Mouse (Mus musculus) neural tube, embryonic 12.5 days (tissue): ENCODE results near the gene Spen. TPM values are rescaled to one million over a fixed set of nuclear protein-coding genes. Genes with fewer than 3 reads are reported as not detected.

Experiments
- ATAC-seq: fragments of 200-750 bp; cut with Nextera tagmentation; 2 replicates; pipeline ENCODE4 v1.8.0; 2017; ENCODE audit warnings: low read depth, mild to moderate bottlenecking, moderate TSS enrichment, moderate library complexity; ENCODE audit not compliant: low FRiP score
- H3K27ac ChIP-seq: fragments of 300-500 bp; sonication (generic); 2 replicates; pipeline ENCODE4 v1.5.1; 2016
- H3K27me3 ChIP-seq: fragments of 300-500 bp; sonication (generic); replicated peaks from 2 replicates; pipeline ENCODE4 v1.6.1; 2016; ENCODE audit warnings: mild to moderate bottlenecking
- H3K36me3 ChIP-seq: fragments of 300-500 bp; sonication (generic); 2 replicates; pipeline ENCODE4 v1.6.1; 2016; ENCODE audit warnings: mild to moderate bottlenecking
- H3K4me1 ChIP-seq: fragments of 300-500 bp; sonication (generic); 2 replicates; pipeline ENCODE4 v1.6.1; 2016
- H3K4me2 ChIP-seq: fragments of 300-500 bp; sonication (generic); replicated peaks from 2 replicates; pipeline ENCODE4 v1.6.1; 2016; ENCODE audit warnings: mild to moderate bottlenecking
- H3K4me3 ChIP-seq: fragments of 300-500 bp; sonication (generic); 2 replicates; pipeline ENCODE4 v1.5.1; 2016
- H3K9ac ChIP-seq: fragments of 300-500 bp; sonication (generic); 2 replicates; pipeline ENCODE4 v1.6.1; 2016; ENCODE audit warnings: mild to moderate bottlenecking
- H3K9me3 ChIP-seq: fragments of 300-500 bp; sonication (generic); 2 replicates; pipeline ENCODE4 v1.6.1; 2016; ENCODE audit warnings: mild to moderate bottlenecking
- WGBS: fragments of 180-500 bp; shearing (Covaris S2); methylation state at CpG from one replicate; pipeline ENCODE4 v1.1.7; 2016; 5-methylcytosine and 5-hydroxymethylcytosine counted together
- polyA plus RNA-seq: library from polyadenylated mRNA; unstranded; fragments of >200 nt; fragmentation: Nextera tagmentation; extraction: Ambion mirVana; gene quantifications from 2 replicates; pipeline ENCODE4 v1.2.1, GENCODE M21; 2016

Gene Spen
- polyA plus RNA-seq, 1 experiment from 2014 or later: 21.3 TPM

DNA sequence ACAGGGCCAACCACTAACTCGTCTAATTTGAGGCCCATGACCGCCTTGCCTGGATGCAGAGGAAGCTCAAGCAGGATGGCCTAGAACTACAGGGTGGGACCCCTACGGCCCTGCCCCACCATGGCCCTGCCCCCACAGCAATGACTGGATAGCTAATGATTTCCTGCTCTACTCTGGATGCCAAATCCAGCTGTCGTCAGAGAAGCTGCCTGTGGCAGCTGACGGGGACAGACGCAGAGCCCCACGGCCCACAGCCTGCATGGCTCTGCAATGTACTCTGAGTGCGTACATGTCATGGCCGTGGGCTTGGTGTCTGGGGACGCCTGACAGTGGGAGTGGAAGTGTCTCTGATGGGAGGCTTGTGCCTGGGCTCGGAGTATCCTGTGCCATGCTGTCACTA is 54.3 kb downstream of the Spen start:
- ATAC-seq: no peak
- Histone ChIP-seq H3K9me3 (no peaks in the 10 kb centered on the region), H3K36me3 (peaks cover 93% of the 10 kb centered on the region), H3K4me1 (no peaks in the 10 kb centered on the region), H3K9ac (no peak overlapping the region), H3K4me3 (no peak overlapping the region), H3K4me2 (no peak overlapping the region), H3K27ac (no peak overlapping the region), H3K27me3 (no peaks in the 10 kb centered on the region)
- WGBS: 88% methylated on average over 11 of the region's 11 CpGs

DNA sequence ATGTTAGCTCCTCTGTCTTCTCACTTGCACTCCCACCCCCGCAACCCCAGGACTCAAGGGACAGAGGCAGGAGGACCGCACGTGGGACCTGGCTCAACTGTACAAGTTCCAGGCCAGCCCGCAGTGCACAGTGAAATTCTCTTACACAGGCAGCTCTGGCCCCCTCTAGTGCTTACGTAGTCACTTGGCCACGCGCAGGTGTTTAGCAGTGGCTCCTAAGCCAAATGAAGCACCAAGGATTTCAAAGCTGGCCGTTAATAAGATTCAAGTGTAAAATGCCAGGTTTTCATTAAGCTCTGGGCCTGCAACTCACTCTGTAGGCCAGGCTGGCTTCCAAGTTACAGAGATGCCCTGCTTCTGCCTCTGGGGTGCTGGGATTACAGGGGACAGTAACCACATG is 59.0 kb downstream of the Spen start:
- no peaks in the 10 kb centered on the region for H3K27me3 ChIP-seq
- H3K4me2 ChIP-seq: no peak overlapping the region
- no peak overlapping the region for H3K27ac ChIP-seq
- ATAC-seq: no peak
- no peak overlapping the region for H3K4me3 ChIP-seq
- no peaks in the 10 kb centered on the region for H3K4me1 ChIP-seq
- H3K36me3 ChIP-seq: peaks cover 96% of the 10 kb centered on the region
- H3K9me3 ChIP-seq: no peaks in the 10 kb centered on the region
- no peak overlapping the region for H3K9ac ChIP-seq
- 96% methylated on average over 8 of the region's 8 CpGs for WGBS

DNA sequence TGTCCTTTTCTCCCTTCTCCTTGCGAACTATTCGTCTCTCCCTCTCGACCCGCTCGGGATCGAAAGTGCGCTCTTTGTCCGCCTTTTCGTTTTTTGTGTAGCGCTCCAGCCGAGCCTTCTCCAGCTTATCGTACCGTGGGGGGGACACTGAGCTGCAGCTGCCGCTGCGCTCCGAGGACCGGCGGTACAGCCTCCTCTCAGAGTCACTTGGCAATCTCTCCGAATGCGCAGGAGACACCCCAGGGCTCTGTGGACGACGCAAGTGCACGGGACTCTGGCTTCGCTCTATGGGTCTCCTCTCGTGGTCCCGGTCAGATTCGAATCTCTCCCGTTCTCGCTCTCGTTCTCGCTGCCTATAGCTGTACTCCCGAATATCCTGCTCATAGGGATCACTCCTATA is 59.6 kb downstream of the Spen start:
- Histone ChIP-seq H3K9ac (no peak overlapping the region), H3K27ac (no peak overlapping the region), H3K4me1 (no peaks in the 10 kb centered on the region), H3K27me3 (no peaks in the 10 kb centered on the region), H3K4me3 (no peak overlapping the region), H3K9me3 (no peaks in the 10 kb centered on the region), H3K4me2 (no peak overlapping the region), H3K36me3 (peaks cover 96% of the 10 kb centered on the region)
- ATAC-seq: no peak
- 96% methylated on average over 32 of the region's 32 CpGs for WGBS

DNA sequence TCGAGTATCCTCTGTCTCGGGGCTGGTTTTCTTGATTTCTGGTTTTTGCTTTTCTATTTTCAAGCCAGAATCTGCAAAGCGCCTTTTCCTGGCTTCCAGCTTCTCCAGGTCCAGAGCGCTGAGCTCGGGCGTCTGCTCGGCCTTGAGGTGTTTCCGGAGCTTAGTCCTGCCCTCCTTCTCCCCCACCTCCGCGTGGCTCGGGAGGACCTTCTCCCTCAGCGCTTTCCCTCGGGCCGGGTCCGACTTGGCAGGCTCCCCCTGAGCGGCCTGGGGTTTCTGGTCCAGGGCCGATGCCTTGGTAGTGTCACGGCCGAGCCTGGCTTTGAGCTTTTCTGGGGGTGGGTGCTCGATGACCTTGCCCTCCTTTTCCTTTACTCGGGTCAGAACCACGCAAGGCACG is 60.2 kb downstream of the Spen start:
- ATAC-seq: no peak
- H3K4me2 ChIP-seq: no peak overlapping the region
- H3K4me1 ChIP-seq: no peaks in the 10 kb centered on the region
- no peaks in the 10 kb centered on the region for H3K27me3 ChIP-seq
- H3K36me3 ChIP-seq: peaks cover 98% of the 10 kb centered on the region
- 91% methylated on average over 23 of the region's 23 CpGs for WGBS
- H3K9me3 ChIP-seq: no peaks in the 10 kb centered on the region
- no peak overlapping the region for H3K9ac ChIP-seq
- H3K4me3 ChIP-seq: no peak overlapping the region
- H3K27ac ChIP-seq: no peak overlapping the region

DNA sequence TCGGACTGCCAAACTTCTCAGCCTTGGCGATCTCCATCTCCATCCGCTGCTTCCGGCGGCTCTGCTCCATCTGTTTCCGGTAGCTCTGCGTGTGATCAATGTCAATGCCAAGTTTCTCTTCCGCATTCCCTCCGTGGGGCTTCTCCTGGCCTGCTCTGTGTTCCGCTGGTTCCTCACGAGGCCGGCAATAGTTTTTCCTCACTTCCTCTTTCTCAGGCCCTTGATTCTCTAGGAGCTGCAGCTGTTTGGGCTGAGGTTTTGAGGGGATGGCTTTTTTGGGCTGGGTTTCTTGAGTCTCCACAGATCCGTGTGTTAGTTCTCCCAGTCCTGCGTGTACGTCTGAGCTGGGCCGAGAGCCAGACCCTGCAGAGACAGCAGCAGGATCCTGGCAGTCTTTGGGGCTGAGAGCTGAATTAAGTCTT is 60.7 kb downstream of the Spen start:
- Histone ChIP-seq H3K27me3 (no peaks in the 10 kb centered on the region), H3K9ac (no peak overlapping the region), H3K4me2 (no peak overlapping the region), H3K27ac (no peak overlapping the region), H3K4me3 (no peak overlapping the region), H3K4me1 (no peaks in the 10 kb centered on the region), H3K36me3 (peaks cover 98% of the 10 kb centered on the region), H3K9me3 (no peaks in the 10 kb centered on the region)
- 93% methylated on average over 16 of the region's 16 CpGs for WGBS
- ATAC-seq: no peak

DNA sequence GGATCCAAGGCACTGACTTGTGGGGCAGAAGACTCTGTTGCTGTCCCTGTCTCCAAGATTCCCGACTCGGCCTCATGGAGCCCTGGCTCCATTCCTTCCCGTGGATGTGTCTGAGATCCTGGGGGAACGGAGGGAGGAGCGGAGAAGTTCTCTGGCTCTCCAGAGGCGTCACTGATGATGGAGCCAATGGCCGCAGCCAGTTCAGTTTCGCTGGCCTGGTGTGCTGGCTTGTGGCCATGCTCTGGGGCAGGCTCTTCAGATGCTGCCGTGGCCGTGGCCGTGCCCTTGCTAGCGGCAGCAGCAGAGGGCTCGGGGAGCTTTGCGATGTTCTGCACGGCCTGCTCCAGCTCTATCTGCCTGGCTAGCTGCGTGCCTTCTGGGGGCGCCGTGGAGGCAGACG is 64.0 kb downstream of the Spen start:
- Histone ChIP-seq H3K4me2 (no peak overlapping the region), H3K4me1 (no peaks in the 10 kb centered on the region), H3K27ac (no peak overlapping the region), H3K9me3 (no peaks in the 10 kb centered on the region), H3K27me3 (no peaks in the 10 kb centered on the region), H3K36me3 (peaks cover 100% of the 10 kb centered on the region), H3K9ac (no peak overlapping the region), H3K4me3 (no peak overlapping the region)
- ATAC-seq: no peak
- 93% methylated on average over 19 of the region's 19 CpGs for WGBS

DNA sequence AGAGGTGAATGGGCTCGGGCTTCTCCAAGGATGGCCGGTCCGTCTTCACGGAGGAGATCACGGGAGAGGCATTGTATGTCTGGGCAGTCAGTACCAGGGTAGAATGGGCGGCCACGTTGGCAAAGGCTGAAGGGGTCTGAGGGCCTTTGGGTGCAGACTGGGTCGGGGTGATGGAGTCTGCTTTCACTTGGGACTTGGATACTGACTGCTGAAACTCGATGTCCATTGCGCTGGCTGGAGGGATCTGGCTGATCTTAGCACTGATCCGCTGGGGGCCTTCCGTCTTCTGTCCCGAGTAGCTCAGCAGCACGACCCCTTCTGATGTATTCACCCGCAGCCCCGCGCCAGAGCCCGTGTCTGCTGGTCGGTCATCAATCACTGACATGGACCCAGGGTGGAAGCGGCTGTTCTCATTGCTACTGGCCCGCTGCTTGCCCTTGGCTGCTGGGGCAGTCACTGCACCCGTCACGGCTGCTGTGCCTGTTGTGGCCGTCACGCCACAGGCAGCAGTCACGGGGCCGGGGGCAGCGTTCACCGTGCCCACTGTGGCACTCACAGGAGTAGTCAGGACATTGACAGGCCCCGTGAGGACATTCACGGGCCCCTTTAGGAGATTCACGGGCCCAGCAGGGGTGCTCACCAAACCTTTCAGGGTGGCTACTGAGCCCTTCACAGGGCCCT is 65.6 kb downstream of the Spen start:
- Histone ChIP-seq H3K4me2 (no peak overlapping the region), H3K4me3 (no peak overlapping the region), H3K9me3 (no peaks in the 10 kb centered on the region), H3K27ac (no peak overlapping the region), H3K36me3 (peaks cover 99% of the 10 kb centered on the region), H3K4me1 (no peaks in the 10 kb centered on the region), H3K9ac (no peak overlapping the region), H3K27me3 (no peaks in the 10 kb centered on the region)
- 0 out of 2 replicates have a peak, but pooled peaks have one; percentile 4 for ATAC-seq
- WGBS: 73% methylated on average over 32 of the region's 32 CpGs

DNA sequence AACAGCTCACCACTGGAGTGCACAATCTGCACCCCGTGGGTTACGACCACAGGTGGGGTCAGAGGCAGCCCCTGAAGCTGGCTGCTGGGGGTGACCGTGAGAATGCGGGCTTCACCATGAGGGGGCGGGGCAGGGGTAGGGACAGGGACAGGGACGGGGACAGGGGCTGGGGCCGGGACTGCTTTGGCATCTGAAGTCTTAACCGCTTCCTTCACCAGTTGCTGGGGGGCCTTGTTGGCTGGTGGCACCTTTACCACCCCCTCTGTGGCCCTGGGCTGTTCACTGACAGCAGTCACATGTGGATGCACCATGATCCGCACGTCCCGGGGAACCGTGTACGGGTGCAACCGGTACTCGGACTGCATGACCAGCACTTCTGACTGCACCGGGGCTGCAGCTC is 66.9 kb downstream of the Spen start:
- H3K36me3 ChIP-seq: peaks cover 99% of the 10 kb centered on the region
- no peaks in the 10 kb centered on the region for H3K4me1 ChIP-seq
- no peaks in the 10 kb centered on the region for H3K27me3 ChIP-seq
- H3K27ac ChIP-seq: no peak overlapping the region
- no peak overlapping the region for H3K4me3 ChIP-seq
- WGBS: 98% methylated on average over 16 of the region's 16 CpGs
- H3K4me2 ChIP-seq: no peak overlapping the region
- no peak for ATAC-seq
- H3K9ac ChIP-seq: no peak overlapping the region
- no peaks in the 10 kb centered on the region for H3K9me3 ChIP-seq

DNA sequence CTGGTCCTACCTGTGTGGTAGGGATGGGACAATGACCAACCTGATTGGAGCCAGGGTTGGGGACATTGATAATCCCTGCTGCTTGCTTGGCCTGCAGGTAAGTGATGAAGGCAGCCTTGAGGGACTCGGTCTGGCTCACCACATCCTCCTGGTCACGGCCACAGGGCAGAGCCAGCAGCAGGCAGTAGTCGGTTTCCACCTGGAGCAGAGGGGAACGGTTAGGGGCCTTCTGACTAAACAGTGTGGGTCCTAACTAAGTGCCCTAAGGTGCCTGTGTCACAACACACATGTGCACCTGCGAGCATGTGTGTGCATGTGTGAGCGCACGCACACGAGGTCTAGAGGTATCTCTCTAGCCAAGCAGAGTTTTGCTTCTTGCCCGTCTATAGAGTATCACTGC is 69.1 kb downstream of the Spen start:
- H3K36me3 ChIP-seq: peaks cover 99% of the 10 kb centered on the region
- H3K4me2 ChIP-seq: no peak overlapping the region
- no peak overlapping the region for H3K9ac ChIP-seq
- H3K9me3 ChIP-seq: no peaks in the 10 kb centered on the region
- H3K27me3 ChIP-seq: no peaks in the 10 kb centered on the region
- H3K27ac ChIP-seq: no peak overlapping the region
- H3K4me3 ChIP-seq: no peak overlapping the region
- no peak for ATAC-seq
- H3K4me1 ChIP-seq: no peaks in the 10 kb centered on the region
- WGBS: 97% methylated on average over 9 of the region's 9 CpGs

DNA sequence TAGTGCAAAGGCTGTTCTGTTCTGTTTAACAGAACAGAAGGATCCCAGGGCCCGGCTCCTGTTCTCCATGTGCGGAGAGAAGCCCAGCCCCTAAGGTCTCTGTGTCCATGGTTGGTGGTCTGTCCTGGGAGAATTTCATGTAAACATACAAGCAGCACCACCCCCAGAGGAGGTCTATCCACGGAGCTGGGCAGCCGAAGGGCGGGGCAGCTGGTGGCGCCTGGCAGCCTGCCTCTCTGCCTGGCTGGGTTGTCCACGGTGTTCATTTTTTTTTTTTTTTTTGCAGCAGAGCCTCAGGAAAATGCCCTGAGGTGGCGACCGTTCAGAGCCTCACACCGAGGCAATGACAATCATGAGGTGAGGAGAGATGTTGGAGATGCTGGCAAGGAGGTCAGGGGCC is 69.8 kb downstream of the Spen start:
- Histone ChIP-seq H3K4me1 (no peaks in the 10 kb centered on the region), H3K4me3 (no peak overlapping the region), H3K9me3 (no peaks in the 10 kb centered on the region), H3K27me3 (no peaks in the 10 kb centered on the region), H3K4me2 (no peak overlapping the region), H3K36me3 (peaks cover 99% of the 10 kb centered on the region), H3K27ac (no peak overlapping the region), H3K9ac (no peak overlapping the region)
- 76% methylated on average over 10 of the region's 10 CpGs for WGBS
- ATAC-seq: no peak

DNA sequence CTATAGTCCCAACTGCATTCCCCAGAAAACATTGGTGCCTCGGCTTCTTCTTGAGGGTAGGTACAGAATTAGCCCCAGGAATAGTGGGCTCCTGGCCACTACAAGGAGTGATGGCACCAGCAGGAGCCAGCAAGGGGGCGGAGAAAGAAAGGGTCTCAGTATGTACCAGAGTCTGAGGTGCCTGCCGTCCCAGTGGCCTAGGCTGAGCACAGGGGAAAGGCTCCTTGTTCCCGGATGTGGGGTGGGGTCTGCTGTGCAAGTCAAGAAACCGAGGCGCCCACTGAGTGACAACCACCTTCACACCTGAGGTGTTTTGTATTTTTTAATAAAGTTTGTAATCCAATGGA is 70.8 kb downstream of the Spen start:
- WGBS: 89% methylated on average over 6 of the region's 6 CpGs
- Histone ChIP-seq H3K27me3 (no peaks in the 10 kb centered on the region), H3K9me3 (no peaks in the 10 kb centered on the region), H3K4me3 (no peak overlapping the region), H3K4me1 (no peaks in the 10 kb centered on the region), H3K9ac (no peak overlapping the region), H3K36me3 (peaks cover 99% of the 10 kb centered on the region), H3K4me2 (no peak overlapping the region), H3K27ac (no peak overlapping the region)
- ATAC-seq: no peak

DNA sequence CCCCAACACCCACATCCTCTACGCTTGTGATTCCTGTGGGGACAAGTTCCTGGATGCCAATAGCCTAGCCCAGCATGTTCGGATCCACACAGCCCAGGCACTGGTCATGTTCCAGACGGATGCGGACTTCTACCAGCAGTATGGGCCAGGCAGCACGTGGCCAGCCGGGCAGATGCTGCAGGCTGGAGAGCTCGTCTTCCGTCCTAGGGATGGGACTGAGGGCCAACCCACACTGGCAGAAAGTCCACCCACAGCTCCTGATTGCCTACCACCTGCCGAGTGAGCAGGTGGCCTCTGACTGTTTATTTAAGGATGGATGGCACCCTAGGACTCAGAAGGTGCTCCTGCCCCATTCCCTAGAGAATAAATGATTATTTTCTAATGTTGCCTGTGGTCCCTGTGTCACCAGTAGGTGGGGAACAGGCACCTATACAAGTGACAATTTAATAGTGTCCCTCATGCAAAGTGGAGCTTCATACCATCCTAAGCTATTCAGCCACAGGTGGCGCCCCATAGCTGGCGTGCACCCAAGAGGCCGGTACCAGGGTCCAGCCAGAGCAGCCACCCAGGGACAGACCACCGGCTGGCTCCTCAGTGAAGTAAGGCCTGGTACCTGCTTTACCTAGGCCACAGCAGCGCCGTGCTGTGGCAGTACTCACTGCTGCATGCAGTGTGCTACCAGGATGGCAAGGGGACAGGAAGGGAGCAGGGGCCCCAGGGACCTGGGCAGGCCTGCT is 71.4 kb downstream of the Spen start:
- Histone ChIP-seq H3K27me3 (no peaks in the 10 kb centered on the region), H3K27ac (no peak overlapping the region), H3K4me1 (no peaks in the 10 kb centered on the region), H3K4me2 (no peak overlapping the region), H3K36me3 (peaks cover 99% of the 10 kb centered on the region), H3K4me3 (no peak overlapping the region), H3K9ac (no peak overlapping the region), H3K9me3 (no peaks in the 10 kb centered on the region)
- ATAC-seq: no peak
- WGBS: 86% methylated on average over 15 of the region's 15 CpGs

DNA sequence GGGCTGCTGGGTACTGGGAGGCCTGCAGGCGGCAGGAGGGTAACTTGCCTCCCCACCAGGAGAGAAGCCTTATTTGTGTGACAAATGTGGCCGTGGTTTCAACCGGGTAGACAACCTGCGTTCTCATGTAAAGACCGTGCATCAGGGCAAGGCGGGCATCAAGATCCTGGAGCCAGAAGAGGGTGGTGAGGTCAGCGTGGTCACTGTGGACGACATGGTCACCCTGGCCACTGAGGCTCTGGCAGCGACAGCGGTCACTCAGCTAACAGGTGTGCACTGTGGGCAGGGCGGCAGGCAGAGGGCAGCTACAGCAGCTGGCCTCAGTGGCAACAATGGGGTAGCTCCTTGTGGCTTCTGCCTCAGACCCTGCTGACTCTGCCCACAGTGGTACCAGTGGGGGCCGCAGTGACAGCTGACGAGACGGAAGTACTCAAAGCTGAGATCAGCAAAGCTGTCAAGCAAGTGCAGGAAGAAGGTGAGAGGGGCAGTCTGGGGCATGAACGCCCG is 72.1 kb downstream of the Spen start:
- Histone ChIP-seq H3K4me2 (no peak overlapping the region), H3K4me1 (peaks cover 2% of the 10 kb centered on the region; the same call in 1 of the 2 replicates), H3K9me3 (no peaks in the 10 kb centered on the region), H3K27me3 (no peaks in the 10 kb centered on the region), H3K4me3 (no peak overlapping the region), H3K9ac (no peak overlapping the region), H3K36me3 (peaks cover 98% of the 10 kb centered on the region), H3K27ac (no peak overlapping the region)
- 91% methylated on average over 16 of the region's 16 CpGs for WGBS
- ATAC-seq: no peak
